Mouse (Mus musculus): ENCODE data around the gene Paqr3. TPM values are rescaled to one million over a fixed set of nuclear protein-coding genes. Genes with fewer than 3 reads are reported as not detected.

The Paqr3 gene
- total RNA-seq, 2 experiments from 2014 or later, result 29.4 to 33.2 TPM

Other genes starting within 250 kb of the Paqr3 start
- 10 to 100 TPM; 13.1 TPM for gene Bmp2k, start 113.9 kb downstream of the Paqr3 start, total RNA-seq (2021)

Measured in layer of hippocampus, postnatal 25 days (tissue).